Mouse (Mus musculus): Measurements from ENCODE around the gene Oas1g.
"Not testable (repeated sequence)": the region's sequence is repeated elsewhere in the genome, so short reads cannot be mapped to it uniquely, and the experiment has no call there.

Oas1g gene

DNA sequence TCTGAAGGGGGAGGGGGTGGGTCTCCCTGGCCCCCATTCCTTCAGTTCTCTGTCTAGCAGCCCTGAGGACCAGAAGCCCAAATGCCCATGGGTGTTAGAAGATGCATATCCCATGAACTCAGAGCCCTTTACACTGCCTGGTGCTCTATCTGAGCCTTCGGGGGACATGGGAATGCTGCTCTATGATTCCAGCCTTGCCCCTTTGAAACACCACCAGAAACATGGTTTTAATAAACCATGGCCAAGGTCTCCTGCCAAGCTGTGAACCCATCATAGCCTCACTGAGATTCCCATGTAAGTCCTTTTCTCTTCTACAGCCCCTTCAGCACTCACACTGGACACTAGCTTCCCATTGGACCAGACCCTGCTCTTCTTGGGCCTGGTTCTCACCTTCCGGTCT, 2.6 kb upstream of the Oas1g start:
- in situ Hi-C loops (cut with MboI, MseI) = no loop called here

DNA sequence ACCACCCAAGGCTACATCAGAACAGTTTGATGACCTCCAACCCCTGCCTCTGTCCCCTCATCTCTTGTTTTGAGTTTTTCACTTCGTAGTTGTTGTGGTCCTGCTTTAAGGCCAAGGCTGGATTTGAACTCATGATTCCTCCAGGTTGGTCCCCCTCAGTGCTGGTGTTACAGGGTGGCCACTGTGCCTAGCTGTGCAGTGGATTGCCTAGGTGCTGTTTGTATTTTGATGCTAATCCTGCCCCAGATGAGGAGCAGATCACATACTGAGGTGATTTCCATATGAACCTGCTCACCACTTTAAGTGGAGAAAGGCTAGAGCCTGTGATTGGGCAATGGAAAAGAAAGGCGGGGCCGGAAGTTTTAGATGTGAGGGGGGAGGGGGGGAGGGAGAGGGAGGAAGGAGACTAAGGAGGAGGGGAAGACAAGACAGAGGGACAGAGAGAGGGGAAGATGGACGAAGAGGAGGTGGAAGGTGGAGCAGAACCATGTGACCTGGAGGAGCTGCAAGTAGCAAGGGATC, 942 bp upstream of the Oas1g start:
- in situ Hi-C loops (cut with MboI, MseI) = not testable (repeated sequence)

DNA sequence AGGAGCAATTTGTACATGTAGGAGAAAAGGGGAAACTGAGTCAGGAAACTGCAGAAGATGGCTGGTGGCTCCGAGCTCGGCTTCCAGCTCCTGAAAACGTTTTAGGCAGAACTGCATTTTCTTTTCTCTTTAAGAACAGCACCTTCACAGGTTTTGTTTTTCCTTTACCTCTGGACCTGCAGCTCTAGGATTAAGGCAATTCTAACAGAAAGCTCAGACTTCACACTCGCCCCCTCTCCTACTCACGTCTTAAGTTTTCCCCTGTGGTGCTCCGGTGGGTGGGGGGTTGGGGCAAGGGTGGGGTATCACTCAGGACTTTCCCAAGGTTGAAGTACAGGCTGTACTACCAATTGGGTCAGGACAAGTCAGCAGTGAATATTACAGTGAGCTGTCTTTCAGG, 418 bp upstream of the Oas1g start:
- in situ Hi-C loops (cut with MboI, MseI) = no loop called here

DNA sequence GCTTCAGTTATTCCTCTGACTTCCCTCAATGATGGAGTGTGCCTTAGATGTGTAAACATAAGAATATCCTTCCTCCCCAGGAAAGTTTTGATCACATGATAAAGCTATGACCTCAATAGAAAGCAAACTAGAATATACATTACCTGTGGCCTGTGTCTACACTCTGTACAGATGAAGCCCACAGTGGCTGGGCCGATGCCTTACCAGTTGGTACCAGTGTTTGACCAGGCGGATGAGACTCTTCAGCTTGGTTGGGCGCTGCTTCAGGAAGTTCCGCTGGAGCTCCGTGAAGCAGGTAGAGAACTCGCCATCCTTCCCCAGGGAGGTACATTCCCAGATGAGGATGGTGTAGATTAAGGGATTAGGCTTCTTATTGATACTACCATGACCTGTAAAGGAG, 5.7 kb downstream of the Oas1g start:
- in situ Hi-C loops (cut with MboI, MseI) = not testable (repeated sequence)

DNA sequence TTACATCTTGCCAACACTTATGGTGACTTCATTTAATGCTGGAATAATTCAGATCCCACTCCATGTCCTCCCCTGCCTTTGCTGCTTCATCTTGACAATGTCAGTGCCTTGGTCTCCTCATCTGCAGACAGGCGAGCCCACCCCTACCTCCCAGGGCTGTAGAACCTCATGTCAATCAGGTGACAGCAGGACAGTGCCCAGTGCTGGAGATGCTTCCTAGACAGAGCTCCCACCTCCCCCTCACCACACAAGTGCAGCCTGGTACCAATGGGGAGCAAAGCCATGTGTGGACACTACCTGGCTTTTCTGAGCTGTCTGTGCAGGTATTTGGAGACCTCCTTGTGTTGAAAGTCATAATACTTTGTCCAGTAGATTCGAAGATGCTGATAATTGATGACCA, 8.6 kb downstream of the Oas1g start:
- in situ Hi-C loops (cut with MboI, MseI) = not testable (repeated sequence)

DNA sequence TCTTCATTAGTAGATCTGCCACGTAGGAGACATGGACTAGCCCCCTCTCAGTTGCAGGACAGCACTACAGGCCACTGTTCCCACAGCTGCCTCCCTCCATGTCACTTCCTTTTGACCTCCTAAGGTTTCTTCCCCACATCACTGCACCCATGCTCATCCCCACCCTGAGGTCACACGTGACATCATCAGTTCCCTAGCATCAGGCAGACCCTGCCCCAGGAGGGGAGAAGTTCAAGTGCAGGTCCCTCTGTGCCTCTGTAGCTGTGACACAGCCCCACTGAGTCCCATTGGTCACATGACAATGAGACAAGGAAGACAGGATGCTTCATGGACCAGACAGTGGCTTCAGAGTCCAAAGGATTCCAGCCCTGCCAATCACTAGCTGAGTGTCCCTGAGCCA, 10.0 kb downstream of the Oas1g start:
- in situ Hi-C loops (cut with MboI, MseI) = not testable (repeated sequence)

DNA sequence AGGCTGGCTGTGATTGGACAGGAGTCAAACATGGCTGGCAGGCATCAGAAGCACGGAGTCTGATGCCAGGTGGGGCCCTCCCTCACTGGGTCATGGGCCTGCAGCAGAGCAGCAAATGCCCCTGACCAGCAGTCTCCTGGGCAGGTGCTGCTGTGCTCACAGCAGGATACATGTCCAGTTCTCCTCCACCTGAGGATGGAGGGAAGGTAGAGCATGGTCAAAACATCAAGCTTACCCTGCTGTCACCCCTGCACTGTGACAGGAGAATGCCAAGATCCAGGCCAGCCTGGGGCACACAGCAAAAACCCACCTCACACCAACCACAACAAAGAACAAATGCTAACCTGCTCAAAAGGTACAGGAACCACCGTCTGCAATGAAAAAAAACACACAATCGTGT, 10.6 kb downstream of the Oas1g start:
- in situ Hi-C loops (cut with MboI, MseI) = not testable (repeated sequence)

DNA sequence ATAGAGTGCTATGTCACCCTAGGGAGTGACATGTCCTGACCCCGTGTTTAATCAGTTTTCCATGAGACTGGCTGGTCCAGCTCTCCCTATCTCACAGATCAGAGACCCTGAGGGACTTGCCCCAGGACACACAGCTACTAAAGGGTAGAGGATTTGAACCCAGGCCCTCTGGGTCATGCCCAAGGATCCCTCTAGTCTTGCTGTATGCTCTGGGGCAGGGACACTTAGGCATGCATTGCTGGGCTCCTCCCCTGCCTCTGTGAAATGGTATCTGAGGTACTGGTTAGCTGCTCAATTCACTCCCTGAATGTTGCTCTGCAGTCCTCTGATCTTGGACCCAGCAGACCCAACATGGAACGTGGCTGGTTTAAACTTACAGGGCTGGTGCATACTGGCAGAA, 15.9 kb downstream of the Oas1g start:
- in situ Hi-C loops (cut with MboI, MseI) = loop anchor here in 1 of 2 experiments (5.0 kb wide), 1 partner anchor 69 kb away; no protein-coding TSS in a partner anchor

DNA sequence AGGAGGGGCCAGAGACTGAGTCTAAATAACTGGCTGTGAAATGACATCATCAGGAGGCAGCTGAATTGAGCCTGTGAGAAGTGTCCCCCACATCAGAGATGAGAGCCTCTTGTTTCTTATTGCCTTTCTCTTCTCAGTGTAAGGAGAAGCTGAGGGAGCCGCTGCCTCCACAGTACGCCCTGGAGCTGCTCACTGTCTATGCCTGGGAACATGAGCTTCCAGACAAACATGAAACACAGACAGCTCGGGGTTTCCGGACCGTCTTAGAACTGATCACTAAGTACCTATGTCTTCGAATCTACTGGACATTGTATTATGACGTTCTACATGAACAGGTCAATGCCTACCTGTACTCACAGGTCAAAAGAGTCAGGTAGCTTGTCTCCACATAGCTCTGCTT, 16.6 kb downstream of the Oas1g start:
- in situ Hi-C loops (cut with MboI, MseI) = loop anchor here in 1 of 2 experiments (5.0 kb wide), 1 partner anchor 68 kb away; no protein-coding TSS in a partner anchor

DNA sequence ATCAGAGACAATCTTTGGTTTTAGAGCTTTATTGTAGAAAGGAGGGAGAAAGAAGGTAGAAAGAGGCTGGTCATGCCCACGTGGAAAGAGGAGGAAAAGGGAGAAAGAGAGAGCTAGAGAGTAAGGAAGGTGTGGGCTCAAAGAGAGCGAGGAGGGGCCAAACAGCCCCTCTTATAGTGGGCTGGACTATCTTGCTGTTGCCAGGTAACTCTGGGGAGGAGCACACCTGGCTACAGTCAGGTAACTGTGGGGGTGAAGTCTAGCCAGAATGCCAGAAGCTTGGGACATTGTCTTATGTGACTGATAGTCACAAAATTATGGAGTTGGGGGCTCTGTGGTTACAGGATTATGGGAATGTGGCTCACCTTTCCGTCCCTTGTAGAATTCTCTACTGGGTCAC, 17.3 kb downstream of the Oas1g start:
- in situ Hi-C loops (cut with MboI, MseI) = loop anchor here in 1 of 2 experiments (5.0 kb wide), 1 partner anchor 68 kb away; no protein-coding TSS in a partner anchor

DNA sequence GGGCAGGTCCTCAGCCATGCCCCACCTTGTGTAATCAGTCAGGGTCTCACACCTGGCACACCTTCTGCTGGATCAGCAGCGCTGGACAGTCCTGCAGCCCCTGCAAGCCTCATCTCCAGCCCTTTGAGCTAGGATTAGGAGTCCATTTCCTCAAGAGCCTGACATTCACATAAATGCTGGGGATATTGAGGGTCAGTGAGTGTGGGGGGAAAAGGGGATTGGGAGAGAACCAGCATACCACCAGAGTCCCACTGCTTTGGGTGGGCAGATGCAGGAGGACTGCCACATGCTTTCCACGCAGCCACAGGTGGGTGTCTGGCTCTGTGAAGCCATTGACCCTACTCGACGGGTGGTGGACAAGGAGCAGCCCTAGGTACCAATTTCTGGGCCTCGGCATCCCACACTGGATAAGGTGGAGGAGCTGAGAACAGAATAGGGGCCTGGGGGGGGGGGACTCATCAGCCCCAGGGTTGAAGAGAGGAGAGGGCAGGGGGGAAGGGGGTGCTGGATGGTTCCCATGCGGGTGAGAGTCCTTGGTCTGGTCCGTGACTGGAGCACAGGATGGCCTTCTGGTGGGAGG, 17.9 kb downstream of the Oas1g start:
- in situ Hi-C loops (cut with MboI, MseI) = loop anchor here in 1 of 2 experiments (5.0 kb wide), 1 partner anchor 67 kb away; no protein-coding TSS in a partner anchor

DNA sequence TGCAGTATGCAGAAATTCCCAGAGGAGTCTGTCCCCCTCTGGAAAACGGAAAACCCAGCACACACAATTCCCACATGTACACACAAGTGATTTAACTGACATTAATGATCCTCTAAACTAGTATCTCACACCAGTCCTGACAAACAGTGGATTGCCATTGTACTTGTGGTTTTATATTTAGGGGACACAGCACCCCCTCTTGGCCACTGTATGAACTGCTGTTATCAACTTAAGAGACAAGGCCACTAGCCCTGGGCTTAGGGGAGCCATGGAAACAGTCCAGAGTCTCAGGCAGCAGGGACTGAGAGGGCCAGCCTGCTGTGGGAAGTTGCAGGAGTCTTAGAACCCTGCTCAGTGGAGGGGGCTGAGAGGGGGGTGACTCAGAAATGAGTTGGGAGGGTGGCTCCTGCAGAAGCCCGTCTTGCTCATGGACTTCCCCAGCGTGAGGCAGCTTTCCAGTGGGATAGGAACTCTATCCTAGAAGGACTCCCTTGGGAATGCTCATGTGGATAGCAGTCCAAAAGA, 22.0 kb downstream of the Oas1g start:
- in situ Hi-C loops (cut with MboI, MseI) = no loop called here

DNA sequence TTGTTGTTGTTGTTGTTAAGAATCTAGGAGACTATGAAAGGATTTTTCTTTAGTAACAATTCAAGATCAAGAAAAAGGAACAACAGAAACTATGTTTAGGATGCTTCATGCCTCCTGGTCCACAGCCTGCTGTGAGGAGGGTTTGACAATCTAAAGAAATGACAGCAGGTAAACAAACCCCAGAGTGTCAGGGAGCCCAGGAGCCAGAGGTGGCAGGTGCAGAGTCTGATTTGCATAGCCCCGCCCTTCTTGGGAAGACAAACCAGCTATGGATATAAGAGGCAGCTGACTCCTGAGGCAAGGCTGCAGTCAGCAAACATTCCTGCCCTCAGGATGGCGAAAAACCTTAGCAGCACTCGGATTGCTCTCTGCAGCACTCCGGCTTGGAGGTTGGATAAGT, 26.3 kb downstream of the Oas1g start, which contains the start of gene Oas1h:
TSS of gene Oas1h (plus strand) at position 301 of the 400 bp plus-strand sequence.
- in situ Hi-C loops (cut with MboI, MseI) = no loop called here

DNA sequence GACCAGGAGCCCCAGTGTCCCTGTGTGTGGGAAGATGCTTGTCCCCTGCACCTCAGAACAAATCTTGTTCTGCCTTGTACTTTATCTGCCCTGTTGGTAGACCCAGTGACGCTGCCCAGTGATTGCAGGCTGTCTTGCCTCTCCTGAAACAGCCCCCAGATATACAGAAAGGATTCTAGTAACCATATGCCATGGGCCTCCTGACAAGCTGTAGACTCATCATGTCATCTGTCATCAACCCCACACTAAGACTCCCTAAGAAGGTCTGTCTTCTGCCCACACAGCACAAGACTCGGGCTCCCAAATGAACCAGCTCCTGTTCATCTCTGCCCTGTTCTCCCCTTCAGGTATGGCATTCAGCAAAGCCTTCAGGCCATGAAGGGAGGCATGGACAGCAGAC, 28.2 kb downstream of the Oas1g start:
- in situ Hi-C loops (cut with MboI, MseI) = no loop called here

DNA sequence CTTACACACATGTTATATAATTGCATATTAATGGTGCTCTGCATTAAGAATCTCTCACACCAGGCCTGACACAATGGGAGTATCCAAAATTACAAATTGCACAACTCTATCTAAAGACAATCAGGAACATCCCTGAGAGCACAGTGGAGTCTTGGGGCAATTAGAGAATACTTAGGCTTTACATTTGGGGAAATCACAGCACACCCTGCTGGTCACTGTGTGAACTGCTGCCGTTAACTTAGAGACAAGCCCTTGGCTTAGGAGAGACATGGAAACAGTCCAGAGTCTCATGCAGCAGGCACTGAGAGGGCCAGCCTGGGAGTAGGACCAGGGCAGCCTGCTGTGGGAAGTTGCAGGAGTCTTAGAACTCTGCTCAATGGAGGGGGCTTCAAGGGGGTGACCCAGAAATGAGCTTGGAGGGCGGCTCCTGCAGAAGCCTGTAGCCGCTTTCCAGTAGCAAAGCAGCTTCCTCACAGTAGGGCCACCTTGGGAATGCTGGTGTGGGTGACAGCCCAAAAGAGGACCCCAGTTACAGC, 37.7 kb downstream of the Oas1g start:
- in situ Hi-C loops (cut with MboI, MseI) = no loop called here

DNA sequence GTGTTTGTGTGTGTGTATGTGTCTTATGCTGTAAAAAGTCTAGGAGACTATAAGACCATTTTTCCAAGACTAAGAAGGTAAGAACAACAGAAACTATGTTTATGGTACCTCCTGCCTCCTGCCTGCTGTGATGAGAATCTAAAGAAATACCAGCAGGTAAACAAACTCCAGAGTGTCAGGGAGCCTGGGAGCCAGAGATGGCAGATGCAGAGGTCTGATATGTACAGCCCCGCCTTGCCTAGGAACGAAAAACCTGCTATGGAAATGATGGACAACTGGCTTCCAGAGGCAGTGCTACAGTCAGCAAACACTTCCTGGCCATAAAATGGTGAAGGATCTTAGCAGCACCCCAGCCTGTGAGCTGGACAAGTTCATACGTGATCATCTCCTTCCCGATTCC, 40.3 kb downstream of the Oas1g start, which contains the start of gene Oas1f:
TSS of gene Oas1f (plus strand) at position 301 of the 400 bp plus-strand sequence.
- in situ Hi-C loops (cut with MboI, MseI) = no loop called here

DNA sequence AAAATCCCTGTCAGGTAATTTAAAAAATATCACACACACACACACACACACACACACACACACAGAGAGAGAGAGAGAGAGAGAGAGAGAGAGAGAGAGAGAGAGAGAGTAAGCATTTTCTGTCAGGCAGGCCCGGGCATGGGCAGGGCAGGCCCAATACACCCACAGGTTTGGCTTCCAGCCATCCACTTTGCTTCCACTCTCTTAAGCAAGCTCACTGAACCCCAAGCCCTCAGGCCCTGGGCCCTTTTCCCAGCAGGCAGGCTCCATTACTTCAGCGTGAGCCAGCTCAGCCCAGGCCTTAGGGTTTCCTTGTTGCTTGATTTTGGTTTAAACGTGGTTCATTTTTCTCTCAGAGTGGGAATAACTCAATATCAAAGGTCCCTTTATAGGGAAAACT, 42.7 kb downstream of the Oas1g start:
- in situ Hi-C loops (cut with MboI, MseI) = loop anchor here in 1 of 2 experiments (5.0 kb wide), 1 partner anchor 42 kb away; no protein-coding TSS in a partner anchor

DNA sequence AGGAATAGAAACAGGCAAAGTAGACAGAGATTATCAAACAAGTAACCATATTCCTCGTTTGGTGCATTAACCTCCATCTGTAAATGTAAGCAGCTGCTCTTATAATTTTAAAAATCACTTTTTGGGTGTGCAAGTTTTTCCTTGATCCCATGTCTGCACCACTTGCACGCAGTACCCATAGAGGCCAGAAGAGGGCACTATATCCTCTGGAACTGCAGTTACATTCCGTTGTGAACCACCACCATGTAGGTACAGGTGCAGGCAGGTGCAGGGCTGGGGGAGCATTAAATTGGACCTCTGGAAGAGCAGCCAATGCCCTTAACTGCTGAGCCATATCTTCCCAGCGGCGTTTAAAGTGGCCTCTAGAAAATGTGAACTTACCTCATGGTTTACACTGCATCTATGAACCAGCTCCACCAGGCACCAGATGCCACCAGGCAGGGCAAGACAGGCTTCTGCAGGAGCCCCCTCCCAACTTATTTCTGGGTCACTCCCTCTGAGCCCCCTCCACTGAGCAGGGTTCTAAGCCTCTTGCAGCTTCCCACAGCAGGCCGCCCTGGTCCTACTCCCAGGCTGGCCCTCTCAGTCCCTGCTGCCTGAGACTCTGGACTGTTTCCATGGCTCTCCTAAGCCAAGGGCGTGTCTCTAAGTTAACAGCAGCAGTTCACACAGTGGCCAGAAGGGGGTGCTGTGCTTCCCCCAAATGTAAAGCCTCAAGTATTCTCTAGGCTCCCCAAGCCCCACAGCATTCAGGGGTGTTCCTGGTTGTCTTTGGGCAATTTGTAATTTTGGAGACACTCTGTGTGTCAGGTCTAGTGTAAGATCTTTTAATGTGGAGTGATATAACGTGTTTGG, 50.5 kb downstream of the Oas1g start:
- in situ Hi-C loops (cut with MboI, MseI) = no loop called here

DNA sequence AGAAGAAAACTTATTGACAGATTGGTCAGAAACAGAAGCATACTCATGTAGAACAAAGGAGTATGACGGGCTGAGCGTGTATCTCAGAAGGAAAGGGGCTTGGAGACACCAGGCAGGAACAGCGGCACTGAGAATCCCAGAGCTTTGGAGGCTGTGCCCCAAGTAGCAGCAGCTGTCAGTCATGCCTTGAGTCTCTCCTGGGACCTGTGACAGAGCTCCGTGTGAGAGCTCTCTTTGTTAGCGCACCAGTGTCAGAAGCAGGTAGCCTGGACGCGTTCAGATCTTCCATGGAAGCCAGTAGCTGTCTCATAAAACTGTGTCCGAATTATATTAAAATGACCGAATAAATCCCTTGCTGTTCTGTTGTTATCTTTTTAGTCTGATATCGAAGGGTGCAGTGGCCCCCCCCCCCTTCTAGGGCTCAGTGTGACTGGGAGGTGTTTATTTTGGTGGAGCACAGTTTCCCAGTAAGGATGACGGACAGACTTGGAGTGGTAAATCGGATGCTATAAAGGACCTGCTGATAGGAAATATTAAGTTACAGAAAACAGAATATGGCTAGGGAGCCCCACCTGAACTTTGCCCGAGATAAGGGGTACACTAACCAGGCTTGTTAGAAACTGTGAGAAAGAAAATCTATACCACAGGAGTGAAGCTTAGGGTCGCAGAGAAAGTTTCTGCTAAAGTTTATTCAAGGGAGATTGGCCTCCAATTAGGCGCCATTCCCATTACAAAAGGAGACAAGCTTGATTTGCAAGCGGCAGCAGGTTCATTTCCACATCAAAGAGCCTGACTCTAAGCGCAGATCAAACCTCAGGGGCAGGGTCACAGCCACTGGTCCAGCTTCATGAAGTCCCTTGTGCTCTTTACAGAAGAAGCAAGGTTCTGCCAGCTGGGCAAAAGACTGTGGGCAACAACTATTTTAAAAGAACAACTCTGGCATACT, 53.8 kb downstream of the Oas1g start:
- in situ Hi-C loops (cut with MboI, MseI) = no loop called here

DNA sequence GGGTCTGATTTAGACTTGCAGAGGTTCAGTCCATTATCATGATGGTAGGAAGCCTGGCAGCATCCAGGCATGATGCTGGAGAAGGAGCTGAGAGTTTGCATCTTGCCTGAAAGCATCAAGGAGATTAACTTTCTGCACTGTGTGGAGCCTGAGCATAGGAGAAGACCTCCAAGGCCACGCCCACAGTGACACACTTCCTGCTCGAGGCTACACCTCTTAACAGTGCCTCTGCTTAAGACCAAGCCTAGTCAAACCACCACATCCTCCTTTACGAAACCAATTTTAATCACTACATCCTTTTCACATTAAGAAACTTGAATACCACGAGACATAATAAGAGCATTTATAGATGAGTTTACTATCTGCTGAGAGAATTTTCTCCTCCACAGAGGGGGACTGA, 56.4 kb downstream of the Oas1g start:
- in situ Hi-C loops (cut with MboI, MseI) = no loop called here
